22 mouse cellular contexts compared by ENCODE assay signal in the genomic region with DNA sequence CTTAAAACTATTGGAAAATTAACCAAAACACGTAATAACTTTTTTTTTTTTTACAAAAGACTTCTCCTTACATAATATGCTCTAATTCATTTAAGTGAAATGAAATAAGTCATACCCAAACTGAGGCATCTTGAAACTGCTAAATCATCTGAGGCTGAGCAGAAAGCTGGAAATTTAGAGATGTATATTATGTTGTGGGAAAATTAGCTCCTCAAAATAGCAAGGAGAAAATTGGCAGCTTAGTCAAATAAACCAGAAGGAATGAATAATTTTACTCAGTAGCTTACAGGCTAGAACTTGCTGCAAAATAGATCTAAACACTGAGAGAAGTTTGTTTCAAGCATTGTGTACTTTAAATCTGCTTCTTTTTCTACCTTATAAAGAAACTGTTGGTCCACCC. TPM values are rescaled to one million over a fixed set of nuclear protein-coding genes. Genes with fewer than 3 reads are reported as not detected.
A peak's percentile ranks its signal among the peaks of the same experiment; 100 is the strongest.
DNase-seq lines count a peak whose midpoint lies in the region; TF ChIP-seq lines count a peak whose summit lies in the region.
"Had no signal": no experiment of that assay in that cellular context is flagged by ENCODE, and none has a peak within 500 bp of the region (broad histone marks: within the 10 kb centered on the region; RNA-seq: fewer than 3 reads in every experiment).

No protein-coding gene starts in this region.

- TF ChIP-seq CTCF in layer of hippocampus, adult 2 months (conservative IDR thresholded peaks at IDR 0.05): no peak

- no peak overlapping the region for H3K4me3 ChIP-seq in layer of hippocampus, adult 2 months
- no peak overlapping the region for H3K4me3 ChIP-seq in embryonic facial prominence, embryonic 10.5 days
- H3K4me3 ChIP-seq: embryonic facial prominence, embryonic 13.5 days; embryonic facial prominence, embryonic 15.5 days; erythroblast, embryonic 14.5 days; forebrain, embryonic 10.5 days; forebrain, embryonic 12.5 days; forebrain, embryonic 15.5 days had no signal

- no peak for DNase-seq in layer of hippocampus, adult 2 months (ENCODE audit: low spot score in 2 of 2)
- no peak for DNase-seq in layer of hippocampus, adult 8-10 months (ENCODE audit: low spot score in 2 of 2)
- DNase-seq in brain, adult 2 months (ENCODE audit: low read depth, low spot score): peak; percentile 68
- peak; percentile 54 for DNase-seq in telencephalon, adult 2 months (ENCODE audit: low read depth, low spot score)
- DNase-seq in embryonic facial prominence, embryonic 10.5 days (ENCODE audit: low spot score): no peak
- DNase-seq: adrenal gland, adult 2 months; adrenal gland, postnatal 10 days; adrenal gland, postnatal 25 days; cerebellum, adult 11-12 months; cerebellum, adult 2 months; cerebellum, adult 9-10 months; cerebellum, postnatal 10 days; cerebellum, postnatal 25 days; forebrain, postnatal 0 days had no signal

- 90% methylated on average over 1 of the region's 1 CpGs for WGBS in embryonic facial prominence, embryonic 10.5 days

- 0 out of 2 replicates have a peak, but pooled peaks cover 5% of the 10 kb centered on the region for H3K4me1 ChIP-seq in embryonic facial prominence, embryonic 10.5 days
- H3K4me1 ChIP-seq: forebrain, embryonic 10.5 days; forebrain, embryonic 12.5 days had no signal

- H3K27me3 ChIP-seq in embryonic facial prominence, embryonic 10.5 days (replicated peaks; ENCODE audit: low read depth, poor library complexity, severe bottlenecking): no peaks in the 10 kb centered on the region
- H3K27me3 ChIP-seq: embryonic facial prominence, embryonic 13.5 days; embryonic facial prominence, embryonic 15.5 days; forebrain, embryonic 12.5 days; forebrain, embryonic 15.5 days had no signal

- 0 out of 2 replicates have a peak overlapping the region, but pooled peaks have one; percentile 7 for H3K27ac ChIP-seq in layer of hippocampus, adult 2 months
- H3K27ac ChIP-seq in embryonic facial prominence, embryonic 10.5 days (replicated peaks): no peak overlapping the region
- H3K27ac ChIP-seq: embryonic facial prominence, embryonic 13.5 days; embryonic facial prominence, embryonic 15.5 days; forebrain, embryonic 10.5 days; forebrain, embryonic 12.5 days; forebrain, embryonic 15.5 days had no signal

- no peaks in the 10 kb centered on the region for H3K36me3 ChIP-seq in embryonic facial prominence, embryonic 10.5 days (replicated peaks)
- H3K36me3 ChIP-seq: embryonic facial prominence, embryonic 13.5 days; embryonic facial prominence, embryonic 15.5 days; forebrain, embryonic 10.5 days; forebrain, embryonic 12.5 days; forebrain, embryonic 15.5 days had no signal

- no peaks in the 10 kb centered on the region for H3K9me3 ChIP-seq in embryonic facial prominence, embryonic 10.5 days
- H3K9me3 ChIP-seq: embryonic facial prominence, embryonic 13.5 days; embryonic facial prominence, embryonic 15.5 days; forebrain, embryonic 10.5 days; forebrain, embryonic 12.5 days; forebrain, embryonic 15.5 days had no signal

RNA-seq across cellular contexts. Expression of gene Gabrb1, which starts 49.2 kb away (rescaled TPM):
- 100 to 1,000 TPM; 138 to 147 TPM for total RNA-seq in layer of hippocampus, adult 2 months (2021)
- total RNA-seq in layer of hippocampus, adult 8-10 months (2022): 100 to 1,000 TPM; 125 to 141 (median 133) TPM
- 0.12 and 0.20 TPM in 2 replicates for polyA plus RNA-seq in embryonic facial prominence, embryonic 10.5 days (2016; fragmentation: Nextera tagmentation; extraction: Ambion mirVana)
- total RNA-seq: MEL had no signal
- polyA plus RNA-seq: erythroblast, embryonic 14.5 days had no signal

RNA-seq across cellular contexts. Expression of gene Gabra4, which starts 49.4 kb away (rescaled TPM):
- total RNA-seq in layer of hippocampus, adult 2 months (2021): 10 to 100 TPM; 82.6 to 94.2 TPM
- 10 to 100 TPM; 74.0 to 87.0 (median 79.8) TPM for total RNA-seq in layer of hippocampus, adult 8-10 months (2022)
- polyA plus RNA-seq in embryonic facial prominence, embryonic 10.5 days (2016; fragmentation: Nextera tagmentation; extraction: Ambion mirVana): 3.0 and 3.2 TPM in 2 replicates
- total RNA-seq: MEL had no signal
- polyA plus RNA-seq: C2C12; erythroblast, embryonic 14.5 days had no signal

Comparison
In these comparisons a context has a peak if more than half of its experiments do, and no peak if none do; other contexts are left out.
1. DNase-seq: peak in brain, adult 2 months (single experiment) and telencephalon, adult 2 months (single experiment); none in layer of hippocampus, adult 2 months (0 of 2), layer of hippocampus, adult 8-10 months (0 of 2) and embryonic facial prominence, embryonic 10.5 days (single experiment).